Mouse (Mus musculus) skeletal muscle tissue, adult 2 months (tissue): ENCODE data around the gene Tmem30c.

Experiments
- DNase-seq: peaks from one replicate; pipeline ENCODE4 v3.0.0-alpha.2; 2012; ENCODE audit warnings: low read depth, low spot score

The Tmem30c gene

GRCm38 (mm10) chr16:57292765-57293164 is at the start of gene Tmem30c:
Gene Tmem30c, minus strand, starts transcription at chr16:57292865.
- DNase-seq: no peak

- DNase-seq: no peak
These were observed 47.9 kb upstream of the Tmem30c start for GRCm38 (mm10) chr16:57340613-57340898.

GRCm38 (mm10) chr16:57339765-57340612 is 47.3 kb upstream of the Tmem30c start:
- no peak for DNase-seq

- DNase-seq: peak; percentile 43
These were observed 44.2 kb upstream of the Tmem30c start for GRCm38 (mm10) chr16:57336770-57337423.

GRCm38 (mm10) chr16:57332301-57332700 is 39.6 kb upstream of the Tmem30c start:
- no peak for DNase-seq

GRCm38 (mm10) chr16:57330111-57330510 is 37.4 kb upstream of the Tmem30c start:
- DNase-seq: no peak

- DNase-seq: no peak
These were observed 36.4 kb upstream of the Tmem30c start for GRCm38 (mm10) chr16:57329028-57329427.

GRCm38 (mm10) chr16:57326996-57327395 is 34.3 kb upstream of the Tmem30c start:
- DNase-seq: peak; percentile 86

- no peak for DNase-seq
These were observed 26.8 kb upstream of the Tmem30c start for GRCm38 (mm10) chr16:57319284-57320124.

- no peak for DNase-seq
These were observed 26.0 kb upstream of the Tmem30c start for GRCm38 (mm10) chr16:57318637-57319125.

GRCm38 (mm10) chr16:57317882-57318636 is 25.4 kb upstream of the Tmem30c start:
- DNase-seq: no peak

- no peak for DNase-seq
These were observed 24.5 kb upstream of the Tmem30c start for GRCm38 (mm10) chr16:57317127-57317526.

- no peak for DNase-seq
These were observed 22.4 kb upstream of the Tmem30c start for GRCm38 (mm10) chr16:57315026-57315425.

GRCm38 (mm10) chr16:57314236-57314635 is 21.6 kb upstream of the Tmem30c start:
- DNase-seq: no peak

- no peak for DNase-seq
These were observed 20.8 kb upstream of the Tmem30c start for GRCm38 (mm10) chr16:57313487-57313886.

- DNase-seq: no peak
These were observed 19.5 kb upstream of the Tmem30c start for GRCm38 (mm10) chr16:57312130-57312529.

- DNase-seq: no peak
These were observed 12.8 kb upstream of the Tmem30c start for GRCm38 (mm10) chr16:57305463-57305862.

- no peak for DNase-seq
These were observed 11.1 kb upstream of the Tmem30c start for GRCm38 (mm10) chr16:57303716-57304115.

GRCm38 (mm10) chr16:57302792-57303698 is 10.4 kb upstream of the Tmem30c start:
- no peak for DNase-seq

- DNase-seq: no peak
These were observed 8.9 kb upstream of the Tmem30c start for GRCm38 (mm10) chr16:57301512-57302115.
